Mouse (Mus musculus) left cerebral cortex, adult 2 months (tissue): ENCODE measurements around the gene Ppp6r1. TPM values are rescaled to one million over a fixed set of nuclear protein-coding genes. Genes with fewer than 3 reads are reported as not detected.
"Not testable (repeated sequence)": the region's sequence is repeated elsewhere in the genome, so short reads cannot be mapped to it uniquely, and the experiment has no call there.

ENCODE experiments used
- DNase-seq, 2 experiments: peaks; one replicate each; pipeline ENCODE4 v3.0.0; 2021 to 2022; ENCODE audit warnings: low spot score in 2 of 2, mixed read lengths in 1 of 2; ENCODE audit errors: extremely low spot score in 1 of 2
- H3K27ac ChIP-seq: fragments of 200-600 bp; 2 replicates; pipeline ENCODE4 v1.8.1; 2022
- H3K4me3 ChIP-seq: fragments of 200-600 bp; 2 replicates; pipeline ENCODE4 v1.8.1; 2022
- CTCF ChIP-seq: fragments of 200-600 bp; IDR thresholded peaks from 2 replicates; pipeline ENCODE4 v1.8.1; 2022; ENCODE audit warnings: antibody characterized with exemption, mild to moderate bottlenecking, moderate library complexity
- intact Hi-C: fragments of 180-260 bp; cut with DNase I; formaldehyde crosslinking; loops from one replicate; pipeline ENCODE4 v1.15.1; 2025
- total RNA-seq, 2 experiments: library from RNA; stranded (reverse); gene quantifications; 2 replicates each; pipeline ENCODE4 v1.2.3; 2021

Ppp6r1 gene
- total RNA-seq, 2 experiments from 2014 or later = 144 to 151 TPM

GRCm38 (mm10) chr7:4611511-4611910 lies 47.3 kb downstream of the Ppp6r1 start:
- intact Hi-C loops = no loop called here
- DNase-seq = no peak
- Histone ChIP-seq H3K27ac (no peak overlapping the region), H3K4me3 (no peak overlapping the region)
- no peak for TF ChIP-seq CTCF

- TF ChIP-seq CTCF = no peak
- H3K27ac ChIP-seq = no peak overlapping the region
- no peak for DNase-seq
- H3K4me3 ChIP-seq = no peak overlapping the region
- intact Hi-C loops = no loop called here
These were observed 50.8 kb downstream of the Ppp6r1 start for GRCm38 (mm10) chr7:4608002-4608401.

GRCm38 (mm10) chr7:4603873-4604272 lies 54.9 kb downstream of the Ppp6r1 start, which contains the start of gene Ptprh:
Gene Ptprh (minus strand): TSS chr7:4604041.
- TF ChIP-seq CTCF = no peak
- Histone ChIP-seq H3K4me3 (no peak within 1 kb of the TSS), H3K27ac (no peak within 1 kb of the TSS)
- DNase-seq = no peak
- intact Hi-C loops = no loop called here

- no peak for TF ChIP-seq CTCF
- no peak for DNase-seq
- Histone ChIP-seq H3K27ac (no peak overlapping the region), H3K4me3 (no peak overlapping the region)
- intact Hi-C loops = no loop called here
These were observed 55.9 kb downstream of the Ppp6r1 start for GRCm38 (mm10) chr7:4602969-4603368.

GRCm38 (mm10) chr7:4597046-4597445 lies 61.8 kb downstream of the Ppp6r1 start:
- intact Hi-C loops, H3K4me3 ChIP-seq, DNase-seq, H3K27ac ChIP-seq: not testable (repeated sequence)

Other genes starting within 250 kb of the Ppp6r1 start
- 10 to 100 TPM; 25.1 to 29.3 TPM for gene Rdh13, start 213.4 kb downstream of the Ppp6r1 start, total RNA-seq
- gene Eps8l1, start 198.3 kb downstream of the Ppp6r1 start, total RNA-seq = 1 to 10 TPM; 5.3 to 5.4 TPM
- gene Ppp1r12c, start 157.3 kb downstream of the Ppp6r1 start, total RNA-seq = 100 to 1,000 TPM; 173 to 177 TPM
- gene Tnnt1, start 142.6 kb downstream of the Ppp6r1 start, total RNA-seq = 1 to 10 TPM; 7.4 to 9.2 TPM
- gene Tnni3, start 134.8 kb downstream of the Ppp6r1 start, total RNA-seq = under 1 TPM; 0.84 to 0.96 TPM
- gene Dnaaf3, start 126.6 kb downstream of the Ppp6r1 start, total RNA-seq = under 1 TPM; 0.20 to 0.49 TPM
- gene Syt5, start 111.5 kb downstream of the Ppp6r1 start, total RNA-seq = 100 to 1,000 TPM; 270 to 272 TPM
- under 1 TPM; 0.35 to 0.43 TPM for gene Ptprh, start 55.0 kb downstream of the Ppp6r1 start, total RNA-seq
- gene Tmem86b, start 27.6 kb downstream of the Ppp6r1 start, total RNA-seq = 10 to 100 TPM; 15.4 to 20.8 TPM
- gene Hspbp1, start 26.0 kb upstream of the Ppp6r1 start, total RNA-seq = 100 to 1,000 TPM in 1 of 2 experiments, 10 to 100 TPM in 1; 99.9 to 102 TPM
- gene Brsk1, start 31.6 kb upstream of the Ppp6r1 start, total RNA-seq = 100 to 1,000 TPM; 425 to 440 TPM
- gene Tmem150b, start 66.2 kb upstream of the Ppp6r1 start, total RNA-seq = not detected
- 10 to 100 TPM; 23.8 to 31.1 TPM for gene Kmt5c, start 81.1 kb upstream of the Ppp6r1 start, total RNA-seq
- gene Cox6b2, start 94.1 kb upstream of the Ppp6r1 start, total RNA-seq = 1 to 10 TPM; 3.8 to 4.8 TPM
- gene Fam71e2, start 112.3 kb upstream of the Ppp6r1 start, total RNA-seq = not detected
- gene Il11, start 123.8 kb upstream of the Ppp6r1 start, total RNA-seq = under 1 TPM; 0.36 to 0.58 TPM
- not detected for gene Tmem190, start 123.9 kb upstream of the Ppp6r1 start, total RNA-seq
- 1 to 10 TPM; 2.5 to 4.0 TPM for gene Tmem238, start 130.6 kb upstream of the Ppp6r1 start, total RNA-seq
- gene Rpl28, start 133.9 kb upstream of the Ppp6r1 start, total RNA-seq = 100 to 1,000 TPM; 421 to 437 TPM
- 100 to 1,000 TPM; 104 to 117 TPM for gene Ube2s, start 153.6 kb upstream of the Ppp6r1 start, total RNA-seq
- 100 to 1,000 TPM; 134 to 138 TPM for gene Shisa7, start 185.7 kb upstream of the Ppp6r1 start, total RNA-seq
- gene Isoc2b, start 211.2 kb upstream of the Ppp6r1 start, total RNA-seq = 1 to 10 TPM; 6.9 to 9.3 TPM
- gene Isoc2a, start 218.1 kb upstream of the Ppp6r1 start, total RNA-seq = 10 to 100 TPM; 11.3 to 12.6 TPM
- gene Gm36210, start 247.5 kb upstream of the Ppp6r1 start, total RNA-seq = under 1 TPM; 0.27 to 0.28 TPM